Mouse (Mus musculus) intestine, embryonic 14.5 days (tissue): Measurements from ENCODE around the gene Creb3l2. TPM values are rescaled to one million over a fixed set of nuclear protein-coding genes. Genes with fewer than 3 reads are reported as not detected.

ENCODE experiments used
- ATAC-seq: fragments of 200-750 bp; cut with Nextera tagmentation; replicated peaks from 2 replicates; pipeline ENCODE4 v1.8.0; 2017; ENCODE audit warnings: low read depth, moderate number of reproducible peaks, moderate TSS enrichment, moderate library complexity; ENCODE audit not compliant: low FRiP score, low TSS enrichment
- DNase-seq: peaks from one replicate; pipeline ENCODE4 v3.0.0-alpha.2; 2018; ENCODE audit warnings: low spot score
- H3K27ac ChIP-seq: fragments of 300-500 bp; sonication (generic); 2 replicates; pipeline ENCODE4 v1.5.1; 2014; ENCODE audit warnings: low read depth, mild to moderate bottlenecking, control low read depth
- H3K27me3 ChIP-seq: fragments of 300-500 bp; sonication (generic); replicated peaks from 2 replicates; pipeline ENCODE4 v1.6.1; 2014; ENCODE audit warnings: low read length, control low read depth; ENCODE audit not compliant: control insufficient read depth, insufficient read depth
- H3K36me3 ChIP-seq: fragments of 300-500 bp; sonication (generic); 2 replicates; pipeline ENCODE4 v1.6.1; 2014; ENCODE audit warnings: low read length, control low read depth; ENCODE audit not compliant: control insufficient read depth, insufficient read depth
- H3K4me1 ChIP-seq: fragments of 300-500 bp; sonication (generic); replicated peaks from 2 replicates; pipeline ENCODE4 v1.6.1; 2014; ENCODE audit warnings: low read length, control low read depth, mixed read lengths; ENCODE audit not compliant: control insufficient read depth, insufficient read depth
- H3K4me2 ChIP-seq: fragments of 300-500 bp; sonication (generic); 2 replicates; pipeline ENCODE4 v1.6.1; 2014; ENCODE audit warnings: low read length
- H3K4me3 ChIP-seq: fragments of 300-500 bp; sonication (generic); 2 replicates; pipeline ENCODE4 v1.5.1; 2014; ENCODE audit warnings: low read depth, low read length, control low read depth, mixed read lengths
- H3K9ac ChIP-seq: fragments of 300-500 bp; sonication (generic); 2 replicates; pipeline ENCODE4 v1.6.1; 2014; ENCODE audit warnings: mild to moderate bottlenecking, low read length
- H3K9me3 ChIP-seq: fragments of 300-500 bp; sonication (generic); 2 replicates; pipeline ENCODE4 v1.6.1; 2016; ENCODE audit warnings: low read length, control low read depth; ENCODE audit not compliant: control insufficient read depth
- WGBS: fragments of 180-500 bp; shearing (Covaris S2); extraction: QIAGEN DNeasy Blood & Tissue Kit; methylation state at CpG from one replicate; pipeline ENCODE4 v1.1.7; 2014; 5-methylcytosine and 5-hydroxymethylcytosine counted together
- polyA plus RNA-seq: library from polyadenylated mRNA; unstranded; fragments of >200 nt; fragmentation: Nextera tagmentation; extraction: Ambion mirVana; gene quantifications from 2 replicates; pipeline ENCODE4 v1.2.1, GENCODE M21; 2014

Creb3l2 gene
- polyA plus RNA-seq, 1 experiment from 2014 or later, result 22.9 TPM

GRCm38 (mm10) chr6:37298982-37299381, 143.0 kb downstream of the Creb3l2 start:
- Histone ChIP-seq H3K9me3 (no peaks in the 10 kb centered on the region), H3K36me3 (no peaks in the 10 kb centered on the region), H3K4me2 (peak overlapping the region; percentile 92), H3K9ac (no peak overlapping the region), H3K27me3 (peaks cover 56% of the 10 kb centered on the region), H3K4me1 (no peaks in the 10 kb centered on the region), H3K27ac (no peak overlapping the region), H3K4me3 (peak overlapping the region; percentile 56; the same call in 1 of the 2 replicates)
- peak; percentile 52 for DNase-seq
- ATAC-seq, result no peak
- 26% methylated on average over 4 of the region's 4 CpGs for WGBS

- Histone ChIP-seq H3K4me1 (peaks cover 2% of the 10 kb centered on the region; the same call in 1 of the 2 replicates), H3K36me3 (no peaks in the 10 kb centered on the region), H3K27ac (no peak overlapping the region), H3K9me3 (no peaks in the 10 kb centered on the region), H3K4me2 (no peak overlapping the region), H3K4me3 (no peak overlapping the region), H3K9ac (no peak overlapping the region), H3K27me3 (peaks cover 56% of the 10 kb centered on the region)
- no peak for ATAC-seq
- WGBS, result 42% methylated on average over 8 of the region's 8 CpGs
- DNase-seq, result peak; percentile 40
These were observed 144.0 kb downstream of the Creb3l2 start for GRCm38 (mm10) chr6:37297744-37298482.

- WGBS, result 76% methylated on average over 2 of the region's 2 CpGs
- peaks cover 5% of the 10 kb centered on the region for H3K27me3 ChIP-seq
- H3K4me3 ChIP-seq, result no peak overlapping the region
- no peaks in the 10 kb centered on the region for H3K9me3 ChIP-seq
- DNase-seq (no peak), ATAC-seq (no peak)
- no peaks in the 10 kb centered on the region for H3K36me3 ChIP-seq
- no peak overlapping the region for H3K27ac ChIP-seq
- no peak overlapping the region for H3K9ac ChIP-seq
- no peak overlapping the region for H3K4me2 ChIP-seq
- H3K4me1 ChIP-seq, result peaks cover 7% of the 10 kb centered on the region; the same call in 1 of the 2 replicates
These were observed 149.9 kb downstream of the Creb3l2 start for GRCm38 (mm10) chr6:37292068-37292467.

GRCm38 (mm10) chr6:37291171-37291570, 150.8 kb downstream of the Creb3l2 start:
- H3K4me3 ChIP-seq, result no peak overlapping the region
- H3K36me3 ChIP-seq, result no peaks in the 10 kb centered on the region
- DNase-seq, result no peak
- H3K4me1 ChIP-seq, result peaks cover 7% of the 10 kb centered on the region; the same call in 1 of the 2 replicates
- no peak overlapping the region for H3K4me2 ChIP-seq
- no peak for ATAC-seq
- no peak overlapping the region for H3K9ac ChIP-seq
- H3K9me3 ChIP-seq, result no peaks in the 10 kb centered on the region
- 95% methylated on average over 1 of the region's 1 CpGs for WGBS
- H3K27me3 ChIP-seq, result no peaks in the 10 kb centered on the region
- no peak overlapping the region for H3K27ac ChIP-seq

- H3K4me3 ChIP-seq, result no peak overlapping the region
- H3K36me3 ChIP-seq, result no peaks in the 10 kb centered on the region
- 99% methylated on average over 3 of the region's 3 CpGs for WGBS
- no peaks in the 10 kb centered on the region for H3K27me3 ChIP-seq
- no peak overlapping the region for H3K4me2 ChIP-seq
- no peak overlapping the region for H3K9ac ChIP-seq
- H3K4me1 ChIP-seq, result peaks cover 7% of the 10 kb centered on the region; the same call in 1 of the 2 replicates
- H3K27ac ChIP-seq, result no peak overlapping the region
- DNase-seq (no peak), ATAC-seq (no peak)
- H3K9me3 ChIP-seq, result no peaks in the 10 kb centered on the region
These were observed 151.3 kb downstream of the Creb3l2 start for GRCm38 (mm10) chr6:37290691-37291090.

- Histone ChIP-seq H3K27ac (no peak overlapping the region), H3K36me3 (no peaks in the 10 kb centered on the region), H3K4me2 (no peak overlapping the region), H3K4me3 (no peak overlapping the region), H3K9ac (no peak overlapping the region), H3K9me3 (no peaks in the 10 kb centered on the region), H3K27me3 (no peaks in the 10 kb centered on the region), H3K4me1 (no peaks in the 10 kb centered on the region)
- ATAC-seq (no peak), DNase-seq (no peak)
- 85% methylated on average over 4 of the region's 4 CpGs for WGBS
These were observed 155.8 kb downstream of the Creb3l2 start for GRCm38 (mm10) chr6:37286134-37286533.

GRCm38 (mm10) chr6:37284879-37285278, 157.1 kb downstream of the Creb3l2 start:
- 94% methylated on average over 9 of the region's 9 CpGs for whole genome bisulfite sequencing
- H3K4me2 ChIP-seq, result no peak overlapping the region
- H3K9ac ChIP-seq, result no peak overlapping the region
- H3K4me1 ChIP-seq, result no peaks in the 10 kb centered on the region
- H3K27me3 ChIP-seq, result no peaks in the 10 kb centered on the region
- no peak overlapping the region for H3K27ac ChIP-seq
- no peaks in the 10 kb centered on the region for H3K9me3 ChIP-seq
- DNase-seq (no peak), ATAC-seq (no peak)
- H3K36me3 ChIP-seq, result no peaks in the 10 kb centered on the region
- H3K4me3 ChIP-seq, result no peak overlapping the region

- H3K27ac ChIP-seq, result no peak overlapping the region
- no peaks in the 10 kb centered on the region for H3K4me1 ChIP-seq
- ATAC-seq, result no peak
- H3K36me3 ChIP-seq, result no peaks in the 10 kb centered on the region
- no peak for DNase-seq
- H3K9me3 ChIP-seq, result no peaks in the 10 kb centered on the region
- 38% methylated on average over 2 of the region's 2 CpGs for WGBS
- H3K27me3 ChIP-seq, result no peaks in the 10 kb centered on the region
- H3K4me2 ChIP-seq, result no peak overlapping the region
- H3K9ac ChIP-seq, result no peak overlapping the region
- H3K4me3 ChIP-seq, result no peak overlapping the region
These were observed 158.6 kb downstream of the Creb3l2 start for GRCm38 (mm10) chr6:37283336-37283735.

GRCm38 (mm10) chr6:37282659-37283058, 159.3 kb downstream of the Creb3l2 start:
- no peak overlapping the region for H3K27ac ChIP-seq
- H3K4me3 ChIP-seq, result no peak overlapping the region
- H3K27me3 ChIP-seq, result no peaks in the 10 kb centered on the region
- H3K4me2 ChIP-seq, result no peak overlapping the region
- 20% methylated on average over 1 of the region's 1 CpGs for WGBS
- DNase-seq, result no peak
- no peak overlapping the region for H3K9ac ChIP-seq
- H3K9me3 ChIP-seq, result no peaks in the 10 kb centered on the region
- H3K36me3 ChIP-seq, result no peaks in the 10 kb centered on the region
- no peaks in the 10 kb centered on the region for H3K4me1 ChIP-seq
- no peak for ATAC-seq
